Mouse (Mus musculus) embryonic facial prominence, embryonic 10.5 days (tissue): ENCODE measurements around the gene H2-Q10. TPM values are rescaled to one million over a fixed set of nuclear protein-coding genes. Genes with fewer than 3 reads are reported as not detected.

Experiments
- DNase-seq: peaks from one replicate; pipeline ENCODE4 v3.0.0-alpha.2; 2017; ENCODE audit warnings: low spot score
- H3K27ac ChIP-seq: fragments of 300-500 bp; sonication (generic); replicated peaks from 2 replicates; pipeline ENCODE4 v1.5.1; 2016; ENCODE audit warnings: mild to moderate bottlenecking
- H3K27me3 ChIP-seq: fragments of 300-500 bp; sonication (generic); replicated peaks from 2 replicates; pipeline ENCODE4 v1.6.1; 2016; ENCODE audit warnings: low read depth, mild to moderate bottlenecking; ENCODE audit not compliant: poor library complexity, severe bottlenecking
- H3K36me3 ChIP-seq: fragments of 300-500 bp; sonication (generic); replicated peaks from 2 replicates; pipeline ENCODE4 v1.6.1; 2016; ENCODE audit warnings: mild to moderate bottlenecking, moderate library complexity
- H3K4me1 ChIP-seq: fragments of 300-500 bp; sonication (generic); 2 replicates; pipeline ENCODE4 v1.6.1; 2016
- H3K4me3 ChIP-seq: fragments of 300-500 bp; sonication (generic); 2 replicates; pipeline ENCODE4 v1.5.1; 2016; ENCODE audit warnings: mild to moderate bottlenecking, moderate library complexity
- H3K9me3 ChIP-seq: fragments of 300-500 bp; sonication (generic); 2 replicates; pipeline ENCODE4 v1.6.1; 2016; ENCODE audit warnings: mild to moderate bottlenecking
- WGBS: fragments of 180-500 bp; shearing (Covaris S2); methylation state at CpG from one replicate; pipeline ENCODE4 v1.1.7; 2016; 5-methylcytosine and 5-hydroxymethylcytosine counted together
- polyA plus RNA-seq: library from polyadenylated mRNA; unstranded; fragments of >200 nt; fragmentation: Nextera tagmentation; extraction: Ambion mirVana; gene quantifications from 2 replicates; pipeline ENCODE4 v1.2.1, GENCODE M21; 2016

Gene H2-Q10
- polyA plus RNA-seq, 1 experiment from 2014 or later, result 0.39 TPM

DNA sequence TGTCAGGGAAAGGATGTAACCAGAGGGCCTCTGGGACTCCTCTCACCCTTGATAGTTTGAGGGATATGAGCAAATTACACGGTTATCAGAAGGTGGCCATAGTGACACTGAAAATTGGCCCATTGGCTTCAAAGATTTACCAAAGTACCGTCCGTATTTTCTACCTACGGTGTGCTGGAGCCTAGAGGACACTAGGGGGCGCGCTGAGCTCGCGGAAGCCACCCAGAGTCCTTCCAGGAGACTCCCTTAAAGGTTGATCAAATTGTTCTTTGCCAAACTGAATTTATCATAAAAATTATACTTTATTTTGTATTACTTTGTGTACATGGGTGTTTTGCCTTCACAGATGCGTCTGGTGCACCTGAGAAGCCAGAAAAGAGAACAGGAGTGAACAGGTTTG, 14.2 kb downstream of the H2-Q10 start:
- peak; percentile 70 for DNase-seq
- H3K27ac ChIP-seq, result no peak overlapping the region
- H3K4me3 ChIP-seq, result no peak overlapping the region
- H3K9me3 ChIP-seq, result no peaks in the 10 kb centered on the region
- H3K36me3 ChIP-seq, result no peaks in the 10 kb centered on the region
- 1% methylated on average over 9 of the region's 9 CpGs for WGBS
- H3K4me1 ChIP-seq, result peaks cover 6% of the 10 kb centered on the region; the same call in 1 of the 2 replicates
- 0 out of 2 replicates have a peak, but pooled peaks cover 4% of the 10 kb centered on the region for H3K27me3 ChIP-seq

DNA sequence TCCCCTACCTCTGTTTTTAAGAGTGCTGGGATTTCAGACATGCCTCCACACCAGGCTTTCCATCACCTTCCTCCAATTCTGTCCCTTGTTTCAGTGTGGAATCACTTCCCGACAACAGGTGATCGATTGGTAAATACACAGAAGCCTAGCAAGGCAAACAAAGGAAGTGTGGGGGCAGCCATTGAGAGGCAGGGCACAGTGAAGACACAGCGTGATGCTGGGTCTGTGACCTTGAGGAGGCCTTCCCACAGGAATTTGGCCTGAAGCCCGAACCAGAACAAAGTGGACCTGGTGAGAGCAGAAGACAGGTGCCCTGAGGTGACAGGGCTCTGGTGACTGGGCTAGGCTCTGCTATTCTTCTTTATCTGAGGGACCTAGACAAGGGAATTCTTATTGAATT, 15.8 kb downstream of the H2-Q10 start:
- 32% methylated on average over 4 of the region's 4 CpGs for WGBS
- Histone ChIP-seq H3K27me3 (0 out of 2 replicates have a peak, but pooled peaks cover 10% of the 10 kb centered on the region), H3K9me3 (no peaks in the 10 kb centered on the region), H3K27ac (0 out of 2 replicates have a peak overlapping the region, but pooled peaks have one; percentile 40), H3K36me3 (no peaks in the 10 kb centered on the region), H3K4me3 (no peak overlapping the region), H3K4me1 (peaks cover 10% of the 10 kb centered on the region)
- DNase-seq, result no peak

DNA sequence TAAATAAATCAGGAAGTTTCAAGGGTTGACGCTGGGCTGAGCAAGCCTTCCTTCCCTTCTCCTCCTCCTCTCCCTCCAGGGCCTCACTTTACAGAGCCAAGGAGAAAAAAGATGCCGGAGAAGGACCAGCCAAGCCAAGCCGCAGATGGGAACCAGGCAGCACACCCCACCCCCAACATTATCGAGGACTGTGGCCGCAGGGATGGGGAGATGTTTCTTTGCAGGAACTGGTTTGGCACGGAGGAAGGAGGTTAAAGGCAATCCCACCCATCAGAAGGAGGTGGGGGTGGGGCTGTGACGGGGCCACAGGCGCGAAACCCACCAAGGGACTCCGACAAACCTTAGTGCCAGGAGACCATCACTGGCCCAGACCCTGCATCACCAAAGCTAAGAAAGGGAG, 16.8 kb downstream of the H2-Q10 start:
- 0 out of 2 replicates have a peak, but pooled peaks cover 10% of the 10 kb centered on the region for H3K27me3 ChIP-seq
- H3K4me3 ChIP-seq, result no peak overlapping the region
- H3K9me3 ChIP-seq, result no peaks in the 10 kb centered on the region
- peaks cover 10% of the 10 kb centered on the region for H3K4me1 ChIP-seq
- H3K27ac ChIP-seq, result no peak overlapping the region
- WGBS, result 59% methylated on average over 10 of the region's 10 CpGs
- H3K36me3 ChIP-seq, result no peaks in the 10 kb centered on the region
- no peak for DNase-seq

DNA sequence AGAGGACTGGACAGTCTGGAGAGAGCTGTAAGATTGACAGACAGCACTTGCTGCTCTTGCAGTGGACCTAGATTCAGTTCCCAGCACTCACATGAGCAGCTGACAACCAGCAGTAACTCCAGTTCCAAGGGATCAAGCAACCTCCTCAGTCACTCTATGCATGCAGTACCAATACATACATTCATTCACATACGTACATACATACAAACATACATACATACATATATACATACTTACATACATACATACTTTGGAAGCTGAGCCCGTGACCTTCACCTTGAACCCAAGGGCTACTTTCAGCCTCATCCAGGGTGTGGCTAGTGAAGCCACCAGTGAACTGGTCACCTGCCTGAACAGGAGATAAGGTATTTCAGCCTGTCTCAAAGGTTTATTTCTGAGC, 18.2 kb downstream of the H2-Q10 start:
- Histone ChIP-seq H3K4me1 (peaks cover 10% of the 10 kb centered on the region), H3K36me3 (no peaks in the 10 kb centered on the region), H3K4me3 (no peak overlapping the region), H3K27me3 (0 out of 2 replicates have a peak, but pooled peaks cover 10% of the 10 kb centered on the region), H3K27ac (no peak overlapping the region), H3K9me3 (no peaks in the 10 kb centered on the region)
- DNase-seq, result no peak
- 91% methylated on average over 2 of the region's 2 CpGs for WGBS

DNA sequence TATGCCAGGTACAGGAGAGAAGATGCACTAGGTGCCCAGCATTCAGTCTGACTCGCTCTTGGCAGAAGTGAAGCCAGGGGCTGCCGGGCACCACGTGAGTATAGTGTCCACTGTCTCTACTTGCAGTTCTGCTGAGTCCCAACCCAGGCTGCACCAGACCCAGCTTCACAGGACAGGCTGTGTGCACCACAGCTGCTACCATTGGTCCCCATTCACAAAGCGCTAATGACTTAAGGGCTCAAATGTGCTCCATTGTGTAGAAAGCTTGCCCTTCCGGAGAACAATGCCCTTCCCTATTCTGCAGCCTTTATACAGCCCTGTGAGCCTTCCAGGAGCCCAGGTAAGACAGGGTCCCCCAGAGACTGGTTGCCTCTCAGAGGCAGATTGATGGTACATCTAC, 20.4 kb downstream of the H2-Q10 start:
- H3K9me3 ChIP-seq, result no peaks in the 10 kb centered on the region
- no peak for DNase-seq
- 0 out of 2 replicates have a peak, but pooled peaks cover 10% of the 10 kb centered on the region for H3K27me3 ChIP-seq
- WGBS, result 55% methylated on average over 5 of the region's 5 CpGs
- H3K27ac ChIP-seq, result no peak overlapping the region
- H3K36me3 ChIP-seq, result no peaks in the 10 kb centered on the region
- H3K4me3 ChIP-seq, result no peak overlapping the region
- H3K4me1 ChIP-seq, result peaks cover 10% of the 10 kb centered on the region

DNA sequence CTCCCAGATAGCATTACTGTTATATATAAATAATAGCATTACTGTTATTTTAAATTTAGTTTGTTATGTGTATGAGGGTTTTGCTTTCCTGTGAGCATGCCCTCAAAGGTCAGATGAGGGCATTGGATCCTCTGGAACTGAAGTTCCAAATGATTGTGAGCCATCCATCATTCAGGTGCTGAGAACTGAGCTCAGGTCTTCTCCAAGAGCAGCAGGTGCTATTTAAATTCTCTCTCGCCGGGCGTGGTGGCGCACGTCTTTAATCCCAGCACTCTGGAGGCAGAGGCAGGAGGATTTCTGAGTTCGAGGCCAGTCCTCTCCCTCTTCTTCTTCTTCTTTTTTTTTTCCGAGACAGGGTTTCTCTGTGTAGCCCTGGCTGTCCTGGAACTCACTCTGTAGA, 27.2 kb downstream of the H2-Q10 start:
- no peak overlapping the region for H3K4me3 ChIP-seq
- 0 out of 2 replicates have a peak, but pooled peaks cover 10% of the 10 kb centered on the region for H3K27me3 ChIP-seq
- no peak for DNase-seq
- H3K9me3 ChIP-seq, result no peaks in the 10 kb centered on the region
- no peaks in the 10 kb centered on the region for H3K36me3 ChIP-seq
- H3K27ac ChIP-seq, result no peak overlapping the region
- WGBS, result 91% methylated on average over 7 of the region's 7 CpGs
- H3K4me1 ChIP-seq, result peaks cover 3% of the 10 kb centered on the region

DNA sequence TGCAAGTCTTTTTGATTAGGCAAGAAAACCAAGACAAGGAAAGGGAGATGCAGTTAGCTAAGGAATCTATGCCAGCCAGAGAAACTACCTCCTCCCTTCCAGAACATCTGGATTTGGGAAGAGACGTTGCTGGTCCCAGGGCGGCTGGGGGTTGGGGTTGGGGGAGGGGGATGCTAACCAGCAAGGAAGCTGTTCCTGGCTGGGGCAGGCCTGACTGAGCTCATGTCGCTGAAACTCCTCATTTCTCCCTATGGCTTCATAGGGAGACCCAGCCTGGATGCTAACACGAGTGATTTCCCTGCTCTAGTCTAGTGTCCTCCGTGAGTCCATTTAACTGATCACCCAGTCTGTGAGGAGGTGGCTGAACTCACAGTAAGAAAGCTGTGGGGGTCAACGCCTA, 32.3 kb downstream of the H2-Q10 start:
- no peaks in the 10 kb centered on the region for H3K36me3 ChIP-seq
- 3% methylated on average over 6 of the region's 6 CpGs for WGBS
- peak; percentile 75 for DNase-seq
- H3K27me3 ChIP-seq, result peaks cover 52% of the 10 kb centered on the region
- H3K27ac ChIP-seq, result peak overlapping the region; percentile 79
- H3K4me1 ChIP-seq, result peaks cover 25% of the 10 kb centered on the region
- no peak overlapping the region for H3K4me3 ChIP-seq
- H3K9me3 ChIP-seq, result no peaks in the 10 kb centered on the region

DNA sequence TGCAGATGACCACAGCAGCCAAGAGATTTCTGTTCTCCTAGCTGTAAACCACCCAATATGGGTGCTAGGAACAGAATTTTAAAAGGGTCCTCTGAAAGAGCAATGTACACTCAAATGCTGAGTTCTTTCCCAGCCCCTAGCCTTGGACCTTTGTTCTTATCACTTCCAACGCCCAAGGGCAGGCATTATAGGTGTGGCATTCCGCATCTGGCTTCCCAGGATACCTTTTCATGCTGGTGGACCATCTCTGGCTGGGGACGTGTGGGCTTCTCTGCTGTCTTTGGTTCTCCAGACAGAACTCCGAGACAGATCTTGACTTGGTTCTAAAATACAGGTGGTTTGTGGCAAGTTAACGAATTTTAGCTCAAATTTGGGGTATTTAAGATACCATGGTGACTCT, 32.9 kb downstream of the H2-Q10 start:
- no peaks in the 10 kb centered on the region for H3K36me3 ChIP-seq
- no peak for DNase-seq
- no peak overlapping the region for H3K4me3 ChIP-seq
- H3K27ac ChIP-seq, result peak overlapping the region; percentile 79
- H3K27me3 ChIP-seq, result peaks cover 57% of the 10 kb centered on the region
- peaks cover 25% of the 10 kb centered on the region for H3K4me1 ChIP-seq
- WGBS, result 42% methylated on average over 5 of the region's 5 CpGs
- no peaks in the 10 kb centered on the region for H3K9me3 ChIP-seq

DNA sequence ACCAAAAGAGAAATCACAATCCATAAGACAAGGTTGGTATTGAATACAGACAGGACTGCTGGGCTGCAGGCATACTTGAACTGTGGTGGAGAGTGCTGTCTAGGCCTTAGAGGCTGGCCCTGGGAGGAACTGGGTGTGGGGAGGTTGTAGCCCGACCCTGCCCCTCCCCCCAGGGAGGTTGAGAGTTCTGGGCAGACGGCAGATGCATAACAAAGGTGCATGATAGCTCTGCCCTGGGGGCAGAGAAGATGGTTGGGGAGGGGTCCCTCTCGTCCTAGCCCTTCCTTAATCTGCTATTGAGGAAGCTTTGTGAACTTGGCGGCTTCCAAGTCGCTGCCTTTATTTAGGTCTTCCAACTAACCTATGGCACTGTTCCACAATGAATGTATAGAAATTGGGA, 34.0 kb downstream of the H2-Q10 start:
- Histone ChIP-seq H3K9me3 (no peaks in the 10 kb centered on the region), H3K4me3 (no peak overlapping the region), H3K4me1 (peaks cover 25% of the 10 kb centered on the region), H3K27ac (0 out of 2 replicates have a peak overlapping the region, but pooled peaks have one; percentile 19), H3K27me3 (peaks cover 68% of the 10 kb centered on the region), H3K36me3 (no peaks in the 10 kb centered on the region)
- 17% methylated on average over 5 of the region's 5 CpGs for WGBS
- DNase-seq, result no peak

DNA sequence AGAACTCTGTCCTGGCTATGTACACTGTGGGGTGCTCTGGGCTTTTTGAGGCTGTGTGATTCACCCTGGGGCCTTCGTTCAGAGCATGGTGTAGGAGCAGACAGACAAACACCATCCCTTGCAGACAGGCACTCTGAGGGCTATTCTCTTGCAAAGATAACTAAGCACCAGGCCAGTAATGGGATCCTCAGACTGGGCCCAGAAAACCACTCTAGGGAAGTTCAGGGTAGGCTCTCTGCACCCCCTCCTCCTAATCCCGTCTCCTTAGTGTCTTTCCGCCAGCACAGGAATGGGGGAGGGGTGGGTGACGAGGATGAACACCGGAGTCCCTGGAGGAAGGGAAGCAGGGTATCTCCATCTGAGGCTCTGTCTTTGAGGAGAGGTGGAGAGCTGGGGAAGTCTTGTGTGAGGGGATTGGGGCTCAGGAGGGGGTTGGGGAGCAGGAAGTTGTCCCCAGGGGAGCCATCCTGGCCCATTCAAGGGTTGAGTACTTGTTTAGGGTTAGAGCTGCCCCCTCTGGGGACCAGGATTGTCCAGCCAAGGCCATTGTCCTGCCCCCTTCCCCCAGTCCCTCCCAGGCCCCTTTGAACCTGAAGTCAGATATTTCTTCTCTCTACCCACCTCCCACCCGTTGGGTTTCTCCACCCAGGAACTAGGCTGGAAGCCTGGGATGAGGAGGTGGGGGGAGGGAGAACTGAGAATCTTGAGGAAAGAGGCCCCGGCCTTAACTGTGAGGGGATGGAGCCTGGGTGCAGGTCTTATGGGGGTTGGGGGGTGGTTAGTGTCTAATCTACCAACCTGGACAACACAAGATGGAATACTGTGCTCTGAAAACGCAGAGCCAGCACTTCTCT, 35.0 kb downstream of the H2-Q10 start:
- Histone ChIP-seq H3K4me3 (peak overlapping the region; percentile 8; the same call in 1 of the 2 replicates), H3K36me3 (no peaks in the 10 kb centered on the region), H3K27ac (no peak overlapping the region), H3K27me3 (peaks cover 78% of the 10 kb centered on the region), H3K9me3 (no peaks in the 10 kb centered on the region), H3K4me1 (peaks cover 29% of the 10 kb centered on the region)
- 11% methylated on average over 8 of the region's 8 CpGs for WGBS
- no peak for DNase-seq

DNA sequence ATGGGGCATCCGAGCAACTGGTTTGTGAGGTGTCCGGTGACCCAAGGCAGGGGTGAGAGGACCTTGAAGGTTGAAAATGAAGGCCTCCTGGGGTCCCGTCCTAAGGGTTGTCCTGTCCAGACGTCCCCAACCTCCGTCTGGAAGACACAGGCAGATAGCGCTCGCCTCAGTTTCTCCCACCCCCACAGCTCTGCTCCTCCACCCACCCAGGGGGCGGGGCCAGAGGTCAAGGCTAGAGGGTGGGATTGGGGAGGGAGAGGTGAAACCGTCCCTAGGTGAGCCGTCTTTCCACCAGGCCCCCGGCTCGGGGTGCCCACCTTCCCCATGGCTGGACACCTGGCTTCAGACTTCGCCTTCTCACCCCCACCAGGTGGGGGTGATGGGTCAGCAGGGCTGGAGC, 35.9 kb downstream of the H2-Q10 start, which contains the start of gene Pou5f1:
Pou5f1 (plus strand) TSS at position 243 of the 400 bp plus-strand sequence.
- H3K27ac ChIP-seq, result no peak within 1 kb of the TSS
- WGBS, result 17% methylated on average over 13 of the region's 13 CpGs
- no peaks in the 10 kb centered on the region for H3K36me3 ChIP-seq
- H3K27me3 ChIP-seq, result peaks cover 79% of the 10 kb centered on the region
- DNase-seq, result no peak
- peak within 1 kb of the TSS; percentile 8; the same call in 1 of the 2 replicates for H3K4me3 ChIP-seq
- peaks cover 29% of the 10 kb centered on the region for H3K4me1 ChIP-seq
- no peaks in the 10 kb centered on the region for H3K9me3 ChIP-seq

DNA sequence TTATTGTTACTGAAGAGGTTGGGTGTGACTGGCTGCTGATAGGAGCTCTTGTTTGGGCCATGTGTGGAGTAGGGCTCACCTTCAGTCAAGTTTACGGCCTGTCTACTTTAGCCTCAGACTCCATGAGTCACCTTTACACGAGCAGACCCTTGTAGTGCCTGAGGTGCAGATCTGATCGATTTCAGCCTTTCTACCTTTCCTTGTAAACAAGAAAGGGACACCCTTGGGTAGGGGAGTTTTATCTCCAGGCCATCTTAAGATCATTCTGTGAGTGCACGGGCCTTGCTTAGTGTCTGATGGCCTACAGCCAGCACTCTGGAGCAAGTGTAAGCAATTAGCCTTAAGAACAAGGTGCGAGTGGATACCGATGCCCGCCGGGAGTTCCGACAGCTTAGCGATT, 37.0 kb downstream of the H2-Q10 start:
- Histone ChIP-seq H3K36me3 (no peaks in the 10 kb centered on the region), H3K9me3 (no peaks in the 10 kb centered on the region), H3K27me3 (peaks cover 73% of the 10 kb centered on the region), H3K4me3 (no peak overlapping the region), H3K4me1 (peaks cover 29% of the 10 kb centered on the region), H3K27ac (no peak overlapping the region)
- 9% methylated on average over 10 of the region's 10 CpGs for WGBS
- DNase-seq, result no peak
